Mouse (Mus musculus): ENCODE results near the gene Pfdn6. TPM values are rescaled to one million over a fixed set of nuclear protein-coding genes. Genes with fewer than 3 reads are reported as not detected.

Gene Pfdn6
- polyA plus RNA-seq, 1 experiment from 2014 or later = 151 TPM

- 0% methylated on average over 52 of the region's 52 CpGs for WGBS
- H3K4me2 ChIP-seq (ENCODE audit: low read depth, low read length) = peak overlapping the region; percentile 98
- H3K27ac ChIP-seq (ENCODE audit: low read length) = peak overlapping the region; percentile 88
- H3K27me3 ChIP-seq (ENCODE audit: control insufficient read depth, insufficient read depth, low read depth, low read length) = no peaks in the 10 kb centered on the region
- peaks cover 24% of the 10 kb centered on the region for H3K4me1 ChIP-seq (replicated peaks; ENCODE audit: control insufficient read depth, insufficient read depth, low read length)
- peak overlapping the region; percentile 84 for H3K4me3 ChIP-seq (ENCODE audit: low read length)
- H3K36me3 ChIP-seq (ENCODE audit: control insufficient read depth, insufficient read depth, low read length) = peaks cover 11% of the 10 kb centered on the region
- peak; percentile 35 for ATAC-seq (ENCODE audit: low read depth)
- no peaks in the 10 kb centered on the region for H3K9me3 ChIP-seq (ENCODE audit: control insufficient read depth, low read length)
- peak overlapping the region; percentile 88 for H3K9ac ChIP-seq (ENCODE audit: low read length)
These were observed 20.5 kb downstream of the Pfdn6 start for GRCm38 (mm10) chr17:33919351-33920281.

- Histone ChIP-seq H3K4me2 (ENCODE audit: low read depth, low read length) (peak overlapping the region; percentile 98), H3K27ac (ENCODE audit: low read length) (peak overlapping the region; percentile 88), H3K27me3 (ENCODE audit: control insufficient read depth, insufficient read depth, low read depth, low read length) (no peaks in the 10 kb centered on the region), H3K4me1 (replicated peaks; ENCODE audit: control insufficient read depth, insufficient read depth, low read length) (peaks cover 24% of the 10 kb centered on the region), H3K9ac (ENCODE audit: low read length) (peak overlapping the region; percentile 88), H3K36me3 (ENCODE audit: control insufficient read depth, insufficient read depth, low read length) (peaks cover 19% of the 10 kb centered on the region), H3K9me3 (ENCODE audit: control insufficient read depth, low read length) (no peaks in the 10 kb centered on the region), H3K4me3 (ENCODE audit: low read length) (peak overlapping the region; percentile 84)
- 56% methylated on average over 37 of the region's 37 CpGs for WGBS
- no peak for ATAC-seq (ENCODE audit: low read depth)
These were observed 21.6 kb downstream of the Pfdn6 start for GRCm38 (mm10) chr17:33918293-33919203.

- ATAC-seq (ENCODE audit: low read depth) = no peak
- Histone ChIP-seq H3K4me1 (replicated peaks; ENCODE audit: control insufficient read depth, insufficient read depth, low read length) (peaks cover 24% of the 10 kb centered on the region), H3K4me3 (ENCODE audit: low read length) (no peak overlapping the region), H3K9me3 (ENCODE audit: control insufficient read depth, low read length) (no peaks in the 10 kb centered on the region), H3K27me3 (ENCODE audit: control insufficient read depth, insufficient read depth, low read depth, low read length) (no peaks in the 10 kb centered on the region), H3K36me3 (ENCODE audit: control insufficient read depth, insufficient read depth, low read length) (peaks cover 25% of the 10 kb centered on the region), H3K9ac (ENCODE audit: low read length) (no peak overlapping the region), H3K27ac (ENCODE audit: low read length) (no peak overlapping the region), H3K4me2 (ENCODE audit: low read depth, low read length) (no peak overlapping the region)
- WGBS = 82% methylated on average over 18 of the region's 18 CpGs
These were observed 22.4 kb downstream of the Pfdn6 start for GRCm38 (mm10) chr17:33917656-33918292.

GRCm38 (mm10) chr17:33916847-33917655 lies 23.1 kb downstream of the Pfdn6 start:
- peak overlapping the region; percentile 70 for H3K9ac ChIP-seq (ENCODE audit: low read length)

GRCm38 (mm10) chr17:33916294-33916693 lies 23.8 kb downstream of the Pfdn6 start:
- Histone ChIP-seq H3K4me3 (ENCODE audit: low read length) (peak overlapping the region; percentile 65), H3K9me3 (ENCODE audit: control insufficient read depth, low read length) (no peaks in the 10 kb centered on the region), H3K36me3 (ENCODE audit: control insufficient read depth, insufficient read depth, low read length) (peaks cover 36% of the 10 kb centered on the region), H3K27ac (ENCODE audit: low read length) (peak overlapping the region; percentile 85), H3K4me1 (replicated peaks; ENCODE audit: control insufficient read depth, insufficient read depth, low read length) (peaks cover 24% of the 10 kb centered on the region), H3K4me2 (ENCODE audit: low read depth, low read length) (peak overlapping the region; percentile 73), H3K27me3 (ENCODE audit: control insufficient read depth, insufficient read depth, low read depth, low read length) (no peaks in the 10 kb centered on the region), H3K9ac (ENCODE audit: low read length) (peak overlapping the region; percentile 70)
- peak; percentile 17 for ATAC-seq (ENCODE audit: low read depth)
- 1% methylated on average over 20 of the region's 20 CpGs for WGBS

More at GRCm38 (mm10) chr17:33916847-33917655, 23.1 kb downstream of the Pfdn6 start:
- Histone ChIP-seq H3K9me3 (ENCODE audit: control insufficient read depth, low read length) (no peaks in the 10 kb centered on the region), H3K4me1 (replicated peaks; ENCODE audit: control insufficient read depth, insufficient read depth, low read length) (peaks cover 24% of the 10 kb centered on the region), H3K36me3 (ENCODE audit: control insufficient read depth, insufficient read depth, low read length) (peaks cover 28% of the 10 kb centered on the region), H3K4me3 (ENCODE audit: low read length) (peak overlapping the region; percentile 65), H3K27me3 (ENCODE audit: control insufficient read depth, insufficient read depth, low read depth, low read length) (no peaks in the 10 kb centered on the region), H3K27ac (ENCODE audit: low read length) (no peak overlapping the region), H3K4me2 (ENCODE audit: low read depth, low read length) (peak overlapping the region; percentile 73)
- ATAC-seq (ENCODE audit: low read depth) = no peak
- 67% methylated on average over 31 of the region's 31 CpGs for WGBS

- peak within 1 kb of the TSS; percentile 85 for H3K27ac ChIP-seq (ENCODE audit: low read length)
- peaks cover 24% of the 10 kb centered on the region for H3K4me1 ChIP-seq (replicated peaks; ENCODE audit: control insufficient read depth, insufficient read depth, low read length)
- H3K36me3 ChIP-seq (ENCODE audit: control insufficient read depth, insufficient read depth, low read length) = peaks cover 39% of the 10 kb centered on the region
- H3K4me2 ChIP-seq (ENCODE audit: low read depth, low read length) = peak within 1 kb of the TSS; percentile 73
- peak; percentile 92 for ATAC-seq (ENCODE audit: low read depth)
- peak within 1 kb of the TSS; percentile 70 for H3K9ac ChIP-seq (ENCODE audit: low read length)
- H3K27me3 ChIP-seq (ENCODE audit: control insufficient read depth, insufficient read depth, low read depth, low read length) = no peaks in the 10 kb centered on the region
- H3K4me3 ChIP-seq (ENCODE audit: low read length) = peak within 1 kb of the TSS; percentile 65
- H3K9me3 ChIP-seq (ENCODE audit: control insufficient read depth, low read length) = no peaks in the 10 kb centered on the region
- 1% methylated on average over 31 of the region's 34 CpGs for WGBS
These were observed 24.4 kb downstream of the Pfdn6 start, which contains the start of the genes Tapbp and Zbtb22 for GRCm38 (mm10) chr17:33915671-33916250. Gene Tapbp, plus strand, starts transcription at chr17:33915899. Gene Zbtb22, plus strand, starts transcription at chr17:33915904.

- no peak overlapping the region for H3K9ac ChIP-seq (ENCODE audit: low read length)
- H3K27ac ChIP-seq (ENCODE audit: low read length) = 0 out of 2 replicates have a peak overlapping the region, but pooled peaks have one; percentile 42
- H3K36me3 ChIP-seq (ENCODE audit: control insufficient read depth, insufficient read depth, low read length) = peaks cover 39% of the 10 kb centered on the region
- no peak overlapping the region; the same call in 1 of the 2 replicates for H3K4me3 ChIP-seq (ENCODE audit: low read length)
- H3K4me1 ChIP-seq (replicated peaks; ENCODE audit: control insufficient read depth, insufficient read depth, low read length) = peaks cover 30% of the 10 kb centered on the region
- no peaks in the 10 kb centered on the region for H3K27me3 ChIP-seq (ENCODE audit: control insufficient read depth, insufficient read depth, low read depth, low read length)
- no peaks in the 10 kb centered on the region for H3K9me3 ChIP-seq (ENCODE audit: control insufficient read depth, low read length)
- 72% methylated on average over 13 of the region's 13 CpGs for WGBS
- peak overlapping the region; percentile 73 for H3K4me2 ChIP-seq (ENCODE audit: low read depth, low read length)
- no peak for ATAC-seq (ENCODE audit: low read depth)
These were observed 25.2 kb downstream of the Pfdn6 start for GRCm38 (mm10) chr17:33914969-33915391.

- Histone ChIP-seq H3K36me3 (ENCODE audit: control insufficient read depth, insufficient read depth, low read length) (peaks cover 39% of the 10 kb centered on the region), H3K27me3 (ENCODE audit: control insufficient read depth, insufficient read depth, low read depth, low read length) (no peaks in the 10 kb centered on the region), H3K9ac (ENCODE audit: low read length) (no peak overlapping the region), H3K4me2 (ENCODE audit: low read depth, low read length) (no peak overlapping the region), H3K4me3 (ENCODE audit: low read length) (no peak overlapping the region), H3K4me1 (replicated peaks; ENCODE audit: control insufficient read depth, insufficient read depth, low read length) (peaks cover 26% of the 10 kb centered on the region), H3K9me3 (ENCODE audit: control insufficient read depth, low read length) (no peaks in the 10 kb centered on the region), H3K27ac (ENCODE audit: low read length) (no peak overlapping the region)
- WGBS = 93% methylated on average over 8 of the region's 8 CpGs
- ATAC-seq (ENCODE audit: low read depth) = no peak
These were observed 26.2 kb downstream of the Pfdn6 start for GRCm38 (mm10) chr17:33913905-33914304.
